Mouse (Mus musculus): ENCODE results near the gene Mfn1. TPM values are rescaled to one million over a fixed set of nuclear protein-coding genes. Genes with fewer than 3 reads are reported as not detected.

The Mfn1 gene
- polyA plus RNA-seq, 1 experiment from 2014 or later = 15.5 TPM

DNA sequence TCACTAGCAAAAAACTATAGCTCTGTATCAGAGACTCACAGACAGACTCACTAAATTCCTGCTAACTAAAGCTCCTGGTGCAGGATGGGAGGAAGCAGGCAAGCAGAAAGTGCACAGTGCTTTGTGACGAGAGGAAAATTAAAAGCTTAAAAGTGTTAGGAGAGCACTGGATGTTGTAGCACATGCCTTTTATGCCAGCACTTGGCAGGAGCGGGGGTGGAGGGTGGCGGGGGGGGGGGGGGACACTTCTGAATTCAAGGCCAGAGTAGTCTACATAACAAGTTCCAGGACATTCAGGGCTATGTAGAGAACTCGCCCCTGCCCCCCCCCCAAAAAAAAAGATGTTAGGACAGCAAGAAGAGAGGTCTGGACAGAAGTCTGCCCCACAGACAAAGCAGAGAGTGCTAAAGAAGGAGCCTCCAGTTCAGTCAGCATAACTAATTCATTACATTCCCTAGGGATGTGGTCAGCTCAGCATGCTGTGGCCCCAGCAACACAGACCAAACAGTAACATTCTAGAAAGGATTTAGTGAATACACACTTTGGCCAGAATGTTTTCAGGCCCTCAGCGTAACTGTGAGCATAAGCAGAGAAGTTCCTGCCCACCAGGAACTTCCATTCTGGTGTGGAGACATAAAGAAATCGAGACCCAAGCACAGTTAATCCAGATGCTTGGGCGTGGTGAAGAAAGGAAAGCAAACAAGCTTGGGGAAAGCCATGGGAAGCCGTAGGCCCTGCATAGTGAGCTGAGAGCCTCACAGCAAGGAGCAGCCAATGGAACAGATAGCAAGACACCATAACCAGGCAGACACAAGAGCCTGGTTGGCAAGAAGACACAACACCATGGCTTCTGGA lies 33.2 kb upstream of the Mfn1 start:
- Histone ChIP-seq H3K4me3 (replicated peaks) (no peak overlapping the region), H3K9ac (no peak overlapping the region), H3K4me2 (no peak overlapping the region), H3K9me3 (replicated peaks) (no peaks in the 10 kb centered on the region), H3K36me3 (no peaks in the 10 kb centered on the region), H3K4me1 (replicated peaks) (no peaks in the 10 kb centered on the region), H3K27ac (no peak overlapping the region), H3K27me3 (no peaks in the 10 kb centered on the region)
- 48% methylated on average over 8 of the region's 8 CpGs for WGBS (ENCODE audit: insufficient replicate concordance)
- DNase-seq (no peak), ATAC-seq (ENCODE audit: low read depth) (no peak)

- H3K4me1 ChIP-seq (replicated peaks) = no peaks in the 10 kb centered on the region
- ATAC-seq (ENCODE audit: low read depth) (no peak), DNase-seq (no peak)
- H3K9me3 ChIP-seq (replicated peaks) = no peaks in the 10 kb centered on the region
- no peak overlapping the region for H3K4me3 ChIP-seq (replicated peaks)
- H3K4me2 ChIP-seq = no peak overlapping the region
- H3K36me3 ChIP-seq = no peaks in the 10 kb centered on the region
- no peak overlapping the region for H3K9ac ChIP-seq
- H3K27ac ChIP-seq = no peak overlapping the region
- no peaks in the 10 kb centered on the region for H3K27me3 ChIP-seq
- 88% methylated on average over 1 of the region's 1 CpGs for WGBS (ENCODE audit: insufficient replicate concordance)
These were observed 32.6 kb upstream of the Mfn1 start for GRCm38 (mm10) chr3:32496711-32497070.

- H3K27ac ChIP-seq = no peak overlapping the region
- ATAC-seq (ENCODE audit: low read depth) (no peak), DNase-seq (no peak)
- H3K4me2 ChIP-seq = no peak overlapping the region
- no peak overlapping the region for H3K9ac ChIP-seq
- no peaks in the 10 kb centered on the region for H3K4me1 ChIP-seq (replicated peaks)
- no peak overlapping the region for H3K4me3 ChIP-seq (replicated peaks)
- H3K27me3 ChIP-seq = no peaks in the 10 kb centered on the region
- H3K9me3 ChIP-seq (replicated peaks) = no peaks in the 10 kb centered on the region
- no peaks in the 10 kb centered on the region for H3K36me3 ChIP-seq
- WGBS (ENCODE audit: insufficient replicate concordance) = 60% methylated on average over 2 of the region's 2 CpGs
These were observed 28.9 kb upstream of the Mfn1 start for GRCm38 (mm10) chr3:32500346-32500745.

DNA sequence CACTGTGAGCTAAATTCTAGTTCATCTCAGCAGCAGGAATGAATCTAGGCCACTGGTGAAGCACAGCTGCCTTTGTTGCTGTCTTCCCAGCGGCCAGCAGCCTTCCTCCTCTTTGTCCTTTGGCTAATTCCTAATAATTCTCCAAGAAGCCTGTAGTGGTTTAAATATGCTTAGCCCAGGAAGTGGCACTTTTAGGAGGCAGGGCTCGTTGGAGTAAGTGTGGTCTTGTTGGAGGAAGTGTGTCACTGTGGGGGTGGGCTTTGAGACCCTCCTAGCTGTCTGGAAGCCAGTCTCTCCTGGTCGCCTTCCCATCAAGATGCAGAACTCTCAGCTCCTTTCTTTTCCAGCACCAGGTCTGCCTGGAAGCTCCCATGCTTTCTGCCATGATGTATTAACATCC lies 23.4 kb upstream of the Mfn1 start:
- H3K4me2 ChIP-seq = no peak overlapping the region
- H3K36me3 ChIP-seq = no peaks in the 10 kb centered on the region
- no peaks in the 10 kb centered on the region for H3K9me3 ChIP-seq (replicated peaks)
- no peak overlapping the region for H3K4me3 ChIP-seq (replicated peaks)
- DNase-seq = no peak
- no peak overlapping the region for H3K27ac ChIP-seq
- H3K4me1 ChIP-seq (replicated peaks) = peaks cover 21% of the 10 kb centered on the region
- ATAC-seq (ENCODE audit: low read depth) = no peak
- no peak overlapping the region for H3K9ac ChIP-seq
- no peaks in the 10 kb centered on the region for H3K27me3 ChIP-seq
- WGBS (ENCODE audit: insufficient replicate concordance) = 41% methylated on average over 3 of the region's 3 CpGs

- no peak overlapping the region for H3K4me3 ChIP-seq (replicated peaks)
- peaks cover 28% of the 10 kb centered on the region for H3K4me1 ChIP-seq (replicated peaks)
- H3K27me3 ChIP-seq = no peaks in the 10 kb centered on the region
- no peaks in the 10 kb centered on the region for H3K36me3 ChIP-seq
- ATAC-seq (ENCODE audit: low read depth) = no peak
- DNase-seq = no peak
- no peak overlapping the region for H3K27ac ChIP-seq
- 62% methylated on average over 11 of the region's 11 CpGs for WGBS (ENCODE audit: insufficient replicate concordance)
- H3K9me3 ChIP-seq (replicated peaks) = no peaks in the 10 kb centered on the region
- no peak overlapping the region for H3K9ac ChIP-seq
- H3K4me2 ChIP-seq = no peak overlapping the region
These were observed 22.7 kb upstream of the Mfn1 start for GRCm38 (mm10) chr3:32506366-32507225.

DNA sequence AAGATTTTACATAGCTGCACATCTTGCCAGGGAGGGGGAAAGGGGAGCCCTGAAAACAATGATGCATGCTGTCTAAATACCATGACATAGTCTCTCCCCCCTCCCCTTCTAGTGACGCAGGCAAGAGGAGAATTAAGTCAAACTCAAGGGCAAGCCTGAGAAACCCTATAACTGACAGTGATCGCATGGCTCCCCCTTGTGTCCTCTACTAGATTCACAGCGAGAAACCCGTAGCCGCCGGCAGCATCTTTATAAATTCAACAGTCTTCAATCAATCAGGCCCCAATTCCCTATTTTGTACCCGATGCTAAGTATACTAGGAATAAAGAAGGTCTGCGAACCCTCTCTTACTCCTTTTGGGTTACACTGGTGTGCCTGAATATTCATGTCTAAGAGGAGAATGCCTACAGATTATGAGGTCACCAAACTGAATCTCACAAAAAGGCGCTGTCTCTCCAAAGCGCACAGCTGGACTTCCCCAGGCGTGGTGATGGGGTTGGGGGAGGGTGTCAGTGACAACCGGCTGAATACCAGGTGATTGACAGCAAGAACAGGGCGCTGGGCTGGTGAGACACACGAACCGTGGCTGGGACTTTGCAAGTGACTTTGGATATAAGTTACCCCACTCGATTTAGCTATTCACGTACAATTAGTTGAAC lies 20.5 kb upstream of the Mfn1 start:
- Histone ChIP-seq H3K4me3 (replicated peaks) (peak overlapping the region; percentile 73), H3K9me3 (replicated peaks) (no peaks in the 10 kb centered on the region), H3K4me2 (peak overlapping the region; percentile 96), H3K36me3 (no peaks in the 10 kb centered on the region), H3K27ac (peak overlapping the region; percentile 54), H3K4me1 (replicated peaks) (peaks cover 48% of the 10 kb centered on the region), H3K27me3 (no peaks in the 10 kb centered on the region), H3K9ac (peak overlapping the region; percentile 60)
- ATAC-seq (ENCODE audit: low read depth) (no peak), DNase-seq (peak; percentile 38)
- WGBS (ENCODE audit: insufficient replicate concordance) = 3% methylated on average over 17 of the region's 17 CpGs

DNA sequence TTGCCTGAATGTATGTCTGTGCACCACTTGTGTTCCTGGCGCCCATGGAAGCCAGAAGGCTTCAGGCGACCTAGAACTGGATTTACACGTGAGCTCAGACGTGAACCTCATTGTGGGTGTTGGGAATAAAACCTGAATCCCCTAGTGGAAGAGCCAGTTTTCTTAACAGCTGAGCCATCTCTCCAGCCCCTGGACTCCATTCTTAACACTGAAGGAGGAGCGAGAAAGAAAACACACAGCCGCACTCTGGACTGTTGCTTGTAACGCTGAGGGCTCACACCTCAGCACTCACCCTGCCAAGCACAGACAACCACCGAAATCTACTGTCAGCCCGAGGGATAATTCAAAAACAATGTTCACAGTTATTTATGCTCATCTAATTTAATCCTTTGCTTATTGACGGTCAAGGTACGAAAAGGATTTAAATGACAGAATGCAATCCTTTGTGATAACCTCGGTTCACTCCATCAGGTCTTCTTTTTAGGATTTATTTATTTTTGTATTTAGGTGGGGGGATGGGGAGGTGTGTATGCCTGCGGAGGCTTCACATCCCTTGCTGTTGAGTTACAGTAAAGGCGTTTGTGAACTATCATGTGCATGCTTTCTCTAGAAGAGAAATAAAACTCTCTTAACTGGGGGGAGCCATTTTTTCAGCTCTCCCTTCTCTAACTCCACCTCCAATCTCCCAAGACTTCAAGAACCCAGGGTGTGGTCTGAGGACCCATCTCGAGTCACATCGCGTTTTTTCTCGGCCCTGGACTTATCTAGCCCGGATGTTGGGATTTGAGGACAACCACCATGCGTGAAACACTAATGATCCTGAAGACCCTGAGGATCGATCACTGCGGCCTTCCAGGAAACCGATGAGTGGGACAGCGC lies 19.5 kb upstream of the Mfn1 start, which contains the start of gene Zfp639:
TSS of gene Zfp639 (plus strand) at position 764 of the 879 bp plus-strand sequence.
- WGBS (ENCODE audit: insufficient replicate concordance) = 15% methylated on average over 24 of the region's 24 CpGs
- peak; percentile 48 for ATAC-seq (ENCODE audit: low read depth)

GRCm38 (mm10) chr3:32510375-32511190 lies 18.7 kb upstream of the Mfn1 start:
- WGBS (ENCODE audit: insufficient replicate concordance) = under 1% methylated on average over 69 of the region's 69 CpGs
- H3K4me1 ChIP-seq (replicated peaks) = peaks cover 60% of the 10 kb centered on the region
- ATAC-seq (ENCODE audit: low read depth) = peak; percentile 95

More for the DNA sequence above, 19.5 kb upstream of the Mfn1 start, which contains the start of gene Zfp639:
- Histone ChIP-seq H3K9ac (peak within 1 kb of the TSS; percentile 90), H3K4me1 (replicated peaks) (peaks cover 55% of the 10 kb centered on the region), H3K27ac (peak within 1 kb of the TSS; percentile 92), H3K36me3 (peaks cover 2% of the 10 kb centered on the region; the same call in 1 of the 2 replicates), H3K4me2 (peak within 1 kb of the TSS; percentile 96), H3K9me3 (replicated peaks) (no peaks in the 10 kb centered on the region), H3K27me3 (no peaks in the 10 kb centered on the region), H3K4me3 (replicated peaks) (peak within 1 kb of the TSS; percentile 73)
- no peak for DNase-seq

DNA sequence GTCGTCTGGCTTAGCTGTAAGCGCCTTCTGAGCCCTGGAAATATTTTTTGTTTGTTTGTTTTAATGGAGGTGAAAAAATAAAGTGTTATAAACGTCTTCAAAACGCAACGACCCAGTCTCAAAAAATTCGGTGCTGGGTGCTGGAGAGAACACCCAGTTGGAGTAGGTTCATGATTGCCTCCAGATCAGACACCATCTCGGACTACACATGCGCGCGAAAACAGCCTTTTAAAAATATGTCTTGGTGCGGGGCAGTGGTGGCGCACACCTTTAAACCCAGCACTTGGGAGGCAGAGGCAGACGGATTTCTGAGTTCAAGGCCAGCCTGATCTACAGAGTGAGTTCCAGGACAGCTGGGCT lies 18.1 kb upstream of the Mfn1 start:
- H3K9ac ChIP-seq = peak overlapping the region; percentile 90
- H3K27me3 ChIP-seq = no peaks in the 10 kb centered on the region
- peaks cover 15% of the 10 kb centered on the region for H3K36me3 ChIP-seq
- DNase-seq = peak; percentile 29
- ATAC-seq (ENCODE audit: low read depth) = no peak
- H3K4me1 ChIP-seq (replicated peaks) = peaks cover 66% of the 10 kb centered on the region
- peak overlapping the region; percentile 96 for H3K4me2 ChIP-seq
- peak overlapping the region; percentile 73 for H3K4me3 ChIP-seq (replicated peaks)
- no peaks in the 10 kb centered on the region for H3K9me3 ChIP-seq (replicated peaks)
- 3% methylated on average over 13 of the region's 13 CpGs for WGBS (ENCODE audit: insufficient replicate concordance)
- H3K27ac ChIP-seq = peak overlapping the region; percentile 92

More at GRCm38 (mm10) chr3:32510375-32511190, 18.7 kb upstream of the Mfn1 start:
- peak; percentile 95 for DNase-seq
- no peaks in the 10 kb centered on the region for H3K9me3 ChIP-seq (replicated peaks)
- no peaks in the 10 kb centered on the region for H3K27me3 ChIP-seq
- H3K9ac ChIP-seq = peak overlapping the region; percentile 90
- H3K4me2 ChIP-seq = peak overlapping the region; percentile 96
- peak overlapping the region; percentile 92 for H3K27ac ChIP-seq
- peak overlapping the region; percentile 73 for H3K4me3 ChIP-seq (replicated peaks)
- H3K36me3 ChIP-seq = peaks cover 9% of the 10 kb centered on the region
